Mouse (Mus musculus): ENCODE measurements at regions not wholly inside any gene's neighbourhood (a gene's known extent, or its start where the extent isn't known, plus 50 kb on each side); places are given as distances from the start of the nearest gene placed in this dataset.
A peak's percentile ranks its signal among the peaks of the same experiment; 100 is the strongest.

DNA sequence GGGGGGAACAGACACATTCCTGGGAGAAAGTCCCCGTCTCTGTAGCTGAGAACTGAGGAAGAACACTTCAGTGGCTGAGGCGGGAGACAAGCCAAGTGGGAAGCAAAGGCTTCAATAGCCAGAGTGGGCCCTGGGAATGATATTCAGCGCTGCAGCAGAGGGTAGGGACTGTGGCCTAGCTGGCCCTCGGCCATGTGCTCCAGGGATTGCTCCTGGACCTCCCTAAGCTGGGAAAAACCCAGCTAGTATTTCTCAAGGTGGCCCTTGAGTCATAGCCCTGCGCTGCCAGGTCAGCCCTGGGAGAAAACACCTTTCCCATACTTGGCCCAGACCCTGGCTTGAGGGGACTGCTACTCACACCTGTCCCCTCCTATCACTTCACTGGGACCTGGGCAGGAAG, 77.2 kb upstream of the Tle3 start:
- H3K36me3 ChIP-seq (ENCODE audit: control insufficient read depth, insufficient read depth, low read length, poor library complexity, severe bottlenecking) = no peaks in the 10 kb centered on the region
- no peak overlapping the region for H3K27ac ChIP-seq (ENCODE audit: insufficient read depth, low read depth, low read length, poor library complexity, severe bottlenecking)
- no peak for DNase-seq (ENCODE audit: low read depth, low spot score)
- H3K4me3 ChIP-seq (ENCODE audit: insufficient read depth in 1 of 2, low read depth in 1 of 2, low read length in 2 of 2, poor library complexity in 1 of 2, severe bottlenecking in 1 of 2) = no peak overlapping the region
- TF ChIP-seq ZC3H11A (IDR thresholded peaks at IDR 0.05; ENCODE audit: borderline replicate concordance, low read depth, low read length) (no peak), MAFK (IDR thresholded peaks at IDR 0.05; ENCODE audit: insufficient read depth, low read depth, low read length) (no peak), ZNF384 (IDR thresholded peaks at IDR 0.05; ENCODE audit: low read depth, low read length) (no peak), CHD2 (IDR thresholded peaks at IDR 0.05; ENCODE audit: low read depth, low read length) (no peak), HCFC1 (IDR thresholded peaks at IDR 0.05; ENCODE audit: borderline replicate concordance, insufficient read depth, low read length) (no peak)
- no peaks in the 10 kb centered on the region for H3K9me3 ChIP-seq (ENCODE audit: control insufficient read depth, insufficient read depth, low read depth, low read length)
- H3K4me1 ChIP-seq (ENCODE audit: control insufficient read depth in 2 of 2, insufficient read depth in 2 of 2, low read length in 2 of 2, poor library complexity in 1 of 2) = peaks cover 7 to 38% of the 10 kb centered on the region in 2 experiments
- in situ Hi-C loops (cut with MboI; ENCODE audit: low sequenced_read_pairs in 2 of 2, unreplicated experiment in 2 of 2) = no loop called here
- H3K9ac ChIP-seq (ENCODE audit: insufficient read depth, low read depth, low read length, poor library complexity, severe bottlenecking) = no peak overlapping the region

GRCm38 (mm10) chr9:61296311-61296947, 75.7 kb upstream of the Tle3 start:
- Histone ChIP-seq H3K27ac (ENCODE audit: insufficient read depth, low read depth, low read length, poor library complexity, severe bottlenecking) (no peak overlapping the region), H3K9me3 (ENCODE audit: control insufficient read depth, insufficient read depth, low read depth, low read length) (no peaks in the 10 kb centered on the region), H3K4me1 (ENCODE audit: control insufficient read depth in 2 of 2, insufficient read depth in 2 of 2, low read length in 2 of 2, poor library complexity in 1 of 2) (peaks cover 8 to 39% of the 10 kb centered on the region in 2 experiments), H3K36me3 (ENCODE audit: control insufficient read depth, insufficient read depth, low read length, poor library complexity, severe bottlenecking) (no peaks in the 10 kb centered on the region), H3K9ac (ENCODE audit: insufficient read depth, low read depth, low read length, poor library complexity, severe bottlenecking) (no peak overlapping the region), H3K4me3 (ENCODE audit: insufficient read depth in 1 of 2, low read depth in 1 of 2, low read length in 2 of 2, poor library complexity in 1 of 2, severe bottlenecking in 1 of 2) (no peak overlapping the region)
- in situ Hi-C loops (cut with MboI; ENCODE audit: low sequenced_read_pairs in 2 of 2, unreplicated experiment in 2 of 2) = no loop called here
- TF ChIP-seq CHD2 (IDR thresholded peaks at IDR 0.05; ENCODE audit: low read depth, low read length) (no peak), ZC3H11A (IDR thresholded peaks at IDR 0.05; ENCODE audit: borderline replicate concordance, low read depth, low read length) (no peak), MAFK (IDR thresholded peaks at IDR 0.05; ENCODE audit: insufficient read depth, low read depth, low read length) (no peak), ZNF384 (IDR thresholded peaks at IDR 0.05; ENCODE audit: low read depth, low read length) (no peak), HCFC1 (IDR thresholded peaks at IDR 0.05; ENCODE audit: borderline replicate concordance, insufficient read depth, low read length) (no peak)
- no peak for DNase-seq (ENCODE audit: low read depth, low spot score)

DNA sequence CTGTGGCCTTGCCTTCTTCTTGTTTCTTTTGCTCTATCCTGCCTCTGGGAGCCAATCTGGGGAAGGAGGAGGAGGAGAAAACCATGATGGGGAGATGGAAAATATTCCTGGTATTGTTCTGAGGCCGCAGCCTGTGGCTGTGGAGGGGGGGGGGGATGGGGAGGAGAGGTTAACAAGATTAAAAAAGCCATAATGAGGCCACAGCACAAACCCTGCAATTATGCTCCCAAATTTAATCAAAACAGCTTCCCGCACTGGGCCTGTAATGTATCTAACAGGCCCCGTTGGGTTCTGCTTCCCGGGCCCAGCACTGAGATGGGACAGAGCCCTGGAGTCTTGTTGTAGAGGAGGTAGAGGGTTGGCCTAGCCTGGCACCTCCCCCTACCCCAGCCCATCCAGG, 74.8 kb upstream of the Tle3 start:
- DNase-seq (ENCODE audit: low read depth, low spot score) = no peak
- H3K4me1 ChIP-seq (ENCODE audit: control insufficient read depth in 2 of 2, insufficient read depth in 2 of 2, low read length in 2 of 2, poor library complexity in 1 of 2) = peaks cover 8 to 30% of the 10 kb centered on the region in 2 experiments
- H3K27ac ChIP-seq (ENCODE audit: insufficient read depth, low read depth, low read length, poor library complexity, severe bottlenecking) = no peak overlapping the region

GRCm38 (mm10) chr9:61299873-61300560, 72.1 kb upstream of the Tle3 start:
- Histone ChIP-seq H3K27ac (ENCODE audit: insufficient read depth, low read depth, low read length, poor library complexity, severe bottlenecking) (no peak overlapping the region), H3K9ac (ENCODE audit: insufficient read depth, low read depth, low read length, poor library complexity, severe bottlenecking) (no peak overlapping the region), H3K9me3 (ENCODE audit: control insufficient read depth, insufficient read depth, low read depth, low read length) (no peaks in the 10 kb centered on the region), H3K4me3 (ENCODE audit: insufficient read depth in 1 of 2, low read depth in 1 of 2, low read length in 2 of 2, poor library complexity in 1 of 2, severe bottlenecking in 1 of 2) (no peak overlapping the region; a peak in 1 of 4 replicates), H3K4me1 (ENCODE audit: control insufficient read depth in 2 of 2, insufficient read depth in 2 of 2, low read length in 2 of 2, poor library complexity in 1 of 2) (peaks cover 14 to 24% of the 10 kb centered on the region in 2 experiments), H3K36me3 (ENCODE audit: control insufficient read depth, insufficient read depth, low read length, poor library complexity, severe bottlenecking) (no peaks in the 10 kb centered on the region)
- in situ Hi-C loops (cut with MboI; ENCODE audit: low sequenced_read_pairs in 2 of 2, unreplicated experiment in 2 of 2) = no loop called here
- no peak for TF ChIP-seq ZC3H11A (IDR thresholded peaks at IDR 0.05; ENCODE audit: borderline replicate concordance, low read depth, low read length)
- TF ChIP-seq CHD2 (IDR thresholded peaks at IDR 0.05; ENCODE audit: low read depth, low read length) = no peak
- peak; percentile 37; the same call in 1 of the 2 replicates for TF ChIP-seq ZNF384 (IDR thresholded peaks at IDR 0.05; ENCODE audit: low read depth, low read length)
- DNase-seq (ENCODE audit: low read depth, low spot score) = no peak

More for the DNA sequence above, 74.8 kb upstream of the Tle3 start:
- no peaks in the 10 kb centered on the region for H3K36me3 ChIP-seq (ENCODE audit: control insufficient read depth, insufficient read depth, low read length, poor library complexity, severe bottlenecking)
- TF ChIP-seq CHD2 (IDR thresholded peaks at IDR 0.05; ENCODE audit: low read depth, low read length) (no peak), ZNF384 (IDR thresholded peaks at IDR 0.05; ENCODE audit: low read depth, low read length) (no peak), HCFC1 (IDR thresholded peaks at IDR 0.05; ENCODE audit: borderline replicate concordance, insufficient read depth, low read length) (no peak), MAFK (IDR thresholded peaks at IDR 0.05; ENCODE audit: insufficient read depth, low read depth, low read length) (no peak)
- no peak overlapping the region for H3K4me3 ChIP-seq (ENCODE audit: insufficient read depth in 1 of 2, low read depth in 1 of 2, low read length in 2 of 2, poor library complexity in 1 of 2, severe bottlenecking in 1 of 2)
- H3K9ac ChIP-seq (ENCODE audit: insufficient read depth, low read depth, low read length, poor library complexity, severe bottlenecking) = no peak overlapping the region
- in situ Hi-C loops (cut with MboI; ENCODE audit: low sequenced_read_pairs in 2 of 2, unreplicated experiment in 2 of 2) = no loop called here
- H3K9me3 ChIP-seq (ENCODE audit: control insufficient read depth, insufficient read depth, low read depth, low read length) = no peaks in the 10 kb centered on the region

Data from ES-E14 (cell line).